Mouse (Mus musculus) neural tube, embryonic 15.5 days (tissue): ENCODE measurements around the gene Gm20422. TPM values are rescaled to one million over a fixed set of nuclear protein-coding genes. Genes with fewer than 3 reads are reported as not detected.

Experiments
- polyA plus RNA-seq: library from polyadenylated mRNA; unstranded; fragments of >200 nt; fragmentation: Nextera tagmentation; extraction: Ambion mirVana; gene quantifications from 2 replicates; pipeline ENCODE4 v1.2.1, GENCODE M21; 2015

Gene Gm20422
- polyA plus RNA-seq, 1 experiment from 2014 or later: not detected

Other genes starting within 250 kb of the Gm20422 start
- gene Zfp868, start 149.3 kb downstream of the Gm20422 start, polyA plus RNA-seq: 32.1 and 35.6 TPM in 2 replicates
- gene Zfp964, start 120.4 kb downstream of the Gm20422 start, polyA plus RNA-seq: 2.0 and 2.7 TPM in 2 replicates
- gene Zfp869, start 64.2 kb downstream of the Gm20422 start, polyA plus RNA-seq: 23.9 and 25.2 TPM in 2 replicates
- 6.7 and 8.1 TPM in 2 replicates for gene Zfp963, start 24.9 kb downstream of the Gm20422 start, polyA plus RNA-seq
- 50.3 and 50.5 TPM in 2 replicates for gene Atp13a1, start 16.3 kb upstream of the Gm20422 start, polyA plus RNA-seq
- gene Zfp866, start 16.3 kb upstream of the Gm20422 start, polyA plus RNA-seq: 35.8 and 36.7 TPM in 2 replicates
- 30.6 and 31.5 TPM in 2 replicates for gene Gmip, start 33.8 kb upstream of the Gm20422 start, polyA plus RNA-seq
- 0.63 TPM in 2 replicates for gene Lpar2, start 47.5 kb upstream of the Gm20422 start, polyA plus RNA-seq
- 52.6 and 61.2 TPM in 2 replicates for gene Pbx4, start 57.6 kb upstream of the Gm20422 start, polyA plus RNA-seq
- 5.3 and 6.0 TPM in 2 replicates for gene Cilp2, start 112.8 kb upstream of the Gm20422 start, polyA plus RNA-seq
- gene Tssk6, start 127.3 kb upstream of the Gm20422 start, polyA plus RNA-seq: 4.3 TPM in 2 replicates
- gene Ndufa13, start 127.7 kb upstream of the Gm20422 start, polyA plus RNA-seq: 190 and 209 TPM in 2 replicates
- 11.8 and 15.6 TPM in 2 replicates for gene Yjefn3, start 127.8 kb upstream of the Gm20422 start, polyA plus RNA-seq
- gene Gatad2a, start 221.5 kb upstream of the Gm20422 start, polyA plus RNA-seq: 24.8 and 24.9 TPM in 2 replicates